Mouse (Mus musculus) lung, adult 2 months (tissue): ENCODE data around the gene Hist1h1a.

Experiments
- CTCF ChIP-seq: fragments of 200-500 bp; IDR thresholded peaks from 2 replicates; pipeline ENCODE4 v1.5.1; 2011; ENCODE audit warnings: mild to moderate bottlenecking, low read length, control low read depth; ENCODE audit not compliant: insufficient read depth
- POLR2A ChIP-seq: fragments of 200-500 bp; IDR thresholded peaks from 2 replicates; pipeline ENCODE4 v1.6.1; 2011; ENCODE audit warnings: low read depth, mild to moderate bottlenecking, control low read depth, low read length, borderline replicate concordance; ENCODE audit errors: extremely low read depth

- TF ChIP-seq CTCF: no peak
- TF ChIP-seq POLR2A: no peak
These were observed 39.2 kb upstream of the Hist1h1a start for GRCm38 (mm10) chr13:23724239-23724638.
